15 mouse cellular contexts compared by ENCODE assay signal in genomic region chr15:83009532-83009931, GRCm38 (mm10). TPM values are rescaled to one million over a fixed set of nuclear protein-coding genes. Genes with fewer than 3 reads are reported as not detected.
DNase-seq lines count a peak whose midpoint lies in the region; ATAC-seq lines count a peak whose summit lies in the region.
"Had no signal": no experiment of that assay in that cellular context is flagged by ENCODE, and none has a peak within 500 bp of the region (broad histone marks: within the 10 kb centered on the region; RNA-seq: fewer than 3 reads in every experiment).

No protein-coding gene starts in this region.

- peak overlapping the region; percentile 53; the same call in 1 of the 2 replicates for H3K27ac ChIP-seq in liver, embryonic 15.5 days (replicated peaks)
- no peak overlapping the region for H3K27ac ChIP-seq in embryonic facial prominence, embryonic 10.5 days (replicated peaks)
- H3K27ac ChIP-seq: hindbrain, embryonic 15.5 days; lung, embryonic 15.5 days had no signal

- H3K9ac ChIP-seq in liver, embryonic 15.5 days, result no peak overlapping the region
- H3K9ac ChIP-seq: hindbrain, embryonic 15.5 days; lung, embryonic 15.5 days had no signal

- peak; percentile 53 for ATAC-seq in liver, embryonic 15.5 days (ENCODE audit: insufficient read depth)
- peak; percentile 29 for ATAC-seq in CD4-positive, CD25-positive, alpha-beta regulatory T cell, adult 4 months
- peak; percentile 94 for ATAC-seq in megakaryocyte, adult 5-6 weeks (ENCODE audit: poor library complexity, severe bottlenecking)

- no peaks in the 10 kb centered on the region for H3K36me3 ChIP-seq in liver, embryonic 15.5 days (replicated peaks)
- H3K36me3 ChIP-seq in embryonic facial prominence, embryonic 10.5 days (replicated peaks), result no peaks in the 10 kb centered on the region
- H3K36me3 ChIP-seq: hindbrain, embryonic 15.5 days; lung, embryonic 15.5 days had no signal

- H3K4me3 ChIP-seq in liver, embryonic 15.5 days (replicated peaks), result no peak overlapping the region
- H3K4me3 ChIP-seq in embryonic facial prominence, embryonic 10.5 days, result no peak overlapping the region
- H3K4me3 ChIP-seq: hindbrain, embryonic 15.5 days; lung, embryonic 15.5 days had no signal

- H3K9me3 ChIP-seq in liver, embryonic 15.5 days (replicated peaks), result no peaks in the 10 kb centered on the region
- no peaks in the 10 kb centered on the region for H3K9me3 ChIP-seq in embryonic facial prominence, embryonic 10.5 days
- H3K9me3 ChIP-seq: hindbrain, embryonic 15.5 days; lung, embryonic 15.5 days had no signal

- 33% methylated on average over 6 of the region's 6 CpGs for WGBS in liver, embryonic 15.5 days (ENCODE audit: insufficient replicate concordance)
- 91% methylated on average over 6 of the region's 6 CpGs for WGBS in embryonic facial prominence, embryonic 10.5 days

- DNase-seq in liver (no peak), MEL-GATA-1-ER (ENCODE audit: extremely low read depth, low read depth) (peak; percentile 54)
- DNase-seq in embryonic facial prominence, embryonic 10.5 days (ENCODE audit: low spot score), result no peak
- DNase-seq in embryo, embryonic 10.5 days (ENCODE audit: low spot score), result no peak
- no peak for DNase-seq in layer of hippocampus, adult 8-10 months (ENCODE audit: low spot score in 2 of 2)
- DNase-seq: adrenal gland, postnatal 10 days; cerebellum, adult 18-20 months; kidney, postnatal 10 days; retina, postnatal 1 day had no signal

- H3K4me1 ChIP-seq in liver, embryonic 15.5 days (replicated peaks), result peaks cover 27% of the 10 kb centered on the region; the same call in 1 of the 2 replicates
- peaks cover 55% of the 10 kb centered on the region for H3K4me1 ChIP-seq in embryonic facial prominence, embryonic 10.5 days

- H3K27me3 ChIP-seq in liver, embryonic 15.5 days, result no peaks in the 10 kb centered on the region
- peaks cover 70% of the 10 kb centered on the region for H3K27me3 ChIP-seq in embryonic facial prominence, embryonic 10.5 days (replicated peaks; ENCODE audit: low read depth, poor library complexity, severe bottlenecking)

- H3K4me2 ChIP-seq in liver, embryonic 15.5 days, result no peak overlapping the region
- H3K4me2 ChIP-seq: heart, embryonic 11.5 days; hindbrain, embryonic 15.5 days; lung, embryonic 15.5 days had no signal

RNA-seq across cellular contexts. Expression of gene Tcf20, which starts 21.9 kb away (rescaled TPM):
- polyA plus RNA-seq in liver, embryonic 15.5 days (2015; fragmentation: Nextera tagmentation; extraction: Ambion mirVana), result 2.1 and 2.4 TPM in 2 replicates
- polyA plus RNA-seq in CD4-positive, CD25-positive, alpha-beta regulatory T cell, adult 4 months (2017; shearing (Covaris generic)), result 10 to 100 TPM; 15.9 to 19.7 TPM
- total RNA-seq in megakaryocyte, adult 5-6 weeks (2015), result 40.7 and 46.5 TPM in 2 replicates
- 75.9 and 85.2 TPM in 2 replicates for total RNA-seq in megakaryocyte, adult 5-6 weeks (2017)
- polyA plus RNA-seq in embryonic facial prominence, embryonic 10.5 days (2016; fragmentation: Nextera tagmentation; extraction: Ambion mirVana), result 8.4 and 8.5 TPM in 2 replicates
- 100 to 1,000 TPM; 192 to 215 (median 201) TPM for total RNA-seq in layer of hippocampus, adult 8-10 months (2022)

RNA-seq across cellular contexts. Expression of gene Nfam1, which starts 23.6 kb away (rescaled TPM):
- polyA plus RNA-seq in liver, embryonic 15.5 days (2015; fragmentation: Nextera tagmentation; extraction: Ambion mirVana), result 12.1 and 12.8 TPM in 2 replicates
- polyA plus RNA-seq in CD4-positive, CD25-positive, alpha-beta regulatory T cell, adult 4 months (2017; shearing (Covaris generic)), result 1 to 10 TPM in 1 of 2 experiments, under 1 TPM in 1; 0.22 to 1.1 TPM
- 159 TPM in 2 replicates for total RNA-seq in megakaryocyte, adult 5-6 weeks (2015)
- 189 and 212 TPM in 2 replicates for total RNA-seq in megakaryocyte, adult 5-6 weeks (2017)
- polyA plus RNA-seq in embryonic facial prominence, embryonic 10.5 days (2016; fragmentation: Nextera tagmentation; extraction: Ambion mirVana), result 2.4 and 2.6 TPM in 2 replicates
- total RNA-seq in layer of hippocampus, adult 8-10 months (2022), result 1 to 10 TPM; 1.7 to 6.2 (median 3.5) TPM

Comparison
In these comparisons a context has a peak if more than half of its experiments do, and no peak if none do; other contexts are left out.
1. ATAC-seq: peak in every context shown above with its lines; median percentile 94 in megakaryocyte, adult 5-6 weeks; 53 in liver, embryonic 15.5 days; 29 in CD4-positive, CD25-positive, alpha-beta regulatory T cell, adult 4 months.